Mouse (Mus musculus) forebrain, postnatal 0 days (tissue): Measurements from ENCODE around the gene Zbtb16. TPM values are rescaled to one million over a fixed set of nuclear protein-coding genes. Genes with fewer than 3 reads are reported as not detected.

ENCODE experiments used
- ATAC-seq: fragments of 200-750 bp; cut with Nextera tagmentation; 2 replicates; pipeline ENCODE4 v1.8.0; 2017; ENCODE audit warnings: mild to moderate bottlenecking, moderate library complexity
- DNase-seq: peaks from one replicate; pipeline ENCODE4 v3.0.0-alpha.2; 2015
- H3K27ac ChIP-seq: fragments of 300-500 bp; sonication (generic); 2 replicates; pipeline ENCODE4 v1.5.1; 2014; ENCODE audit warnings: low read depth, mild to moderate bottlenecking, antibody characterized with exemption, low read length, moderate library complexity, mixed read lengths
- H3K27me3 ChIP-seq: fragments of 300-500 bp; sonication (generic); 2 replicates; pipeline ENCODE4 v1.6.1; 2014; ENCODE audit warnings: mild to moderate bottlenecking, low read length, mixed read lengths; ENCODE audit not compliant: insufficient read depth
- H3K36me3 ChIP-seq: fragments of 300-500 bp; sonication (generic); 2 replicates; pipeline ENCODE4 v1.6.1; 2014; ENCODE audit warnings: mild to moderate bottlenecking, moderate library complexity; ENCODE audit not compliant: insufficient read depth
- H3K4me1 ChIP-seq: fragments of 300-500 bp; sonication (generic); 2 replicates; pipeline ENCODE4 v1.6.1; 2014; ENCODE audit warnings: antibody characterized with exemption; ENCODE audit not compliant: insufficient read depth
- H3K4me2 ChIP-seq: fragments of 300-500 bp; sonication (generic); 2 replicates; pipeline ENCODE4 v1.6.1; 2014; ENCODE audit warnings: low read depth, mild to moderate bottlenecking, moderate library complexity
- H3K4me3 ChIP-seq: fragments of 300-500 bp; sonication (generic); 2 replicates; pipeline ENCODE4 v1.5.1; 2014; ENCODE audit warnings: low read depth, low read length, mixed read lengths
- H3K9ac ChIP-seq: fragments of 300-500 bp; sonication (generic); 2 replicates; pipeline ENCODE4 v1.6.1; 2014; ENCODE audit warnings: mild to moderate bottlenecking
- H3K9me3 ChIP-seq: fragments of 300-500 bp; sonication (generic); 2 replicates; pipeline ENCODE4 v1.6.1; 2016; ENCODE audit warnings: low read length
- CTCF ChIP-seq: sonication (generic); IDR thresholded peaks from 2 replicates; pipeline ENCODE4 v1.5.1; 2016; ENCODE audit warnings: antibody characterized with exemption, control low read depth, low read depth
- WGBS: fragments of 180-500 bp; shearing (Covaris S2); extraction: QIAGEN DNeasy Blood & Tissue Kit; methylation state at CpG from one replicate; pipeline ENCODE4 v1.1.7; 2014; 5-methylcytosine and 5-hydroxymethylcytosine counted together
- polyA plus RNA-seq: library from polyadenylated mRNA; unstranded; fragments of >200 nt; fragmentation: Nextera tagmentation; extraction: Ambion mirVana; gene quantifications from 2 replicates; pipeline ENCODE4 v1.2.1, GENCODE M21; 2015
- total RNA-seq: library from RNA; depleted of rRNA; stranded (reverse); fragments of >200 nt; gene quantifications from 2 replicates; pipeline ENCODE4 v1.2.3, GENCODE M21; 2014

Gene Zbtb16
- total and polyA plus RNA-seq, 2 experiments from 2014 or later: 6.8 to 12.6 TPM

DNA sequence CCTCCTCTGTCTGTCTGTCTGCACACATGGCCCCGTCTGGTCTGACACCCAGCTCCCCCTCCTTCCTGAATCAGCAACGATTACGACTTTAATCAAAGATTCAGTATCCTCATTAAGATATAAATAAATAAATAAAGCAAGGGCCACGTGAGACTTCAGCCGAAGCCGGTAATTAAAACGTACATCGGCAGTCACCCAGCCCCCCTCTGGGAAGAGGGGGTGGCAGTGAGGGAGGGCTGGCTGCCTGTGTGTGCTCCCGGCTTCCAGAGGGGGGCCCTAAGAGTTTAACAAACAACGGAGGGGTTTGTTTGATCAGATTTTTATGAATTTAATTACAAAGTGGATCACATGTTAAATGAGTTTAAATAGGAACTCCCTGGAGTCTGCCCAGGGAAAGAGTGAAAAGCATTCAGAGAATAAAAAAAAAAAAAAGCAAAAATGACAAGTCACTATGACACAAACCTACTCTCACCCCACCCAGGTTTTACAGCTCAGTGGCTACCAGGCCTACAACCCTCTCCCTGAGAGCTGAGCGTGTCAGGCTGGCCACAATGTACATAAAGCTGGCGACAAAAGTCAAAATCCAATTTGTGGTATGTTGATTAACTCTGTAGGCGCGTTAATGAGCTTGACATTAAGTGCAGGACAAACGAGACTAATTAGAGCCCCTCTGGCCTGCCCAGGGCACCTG, 173.5 kb downstream of the Zbtb16 start:
- Histone ChIP-seq H3K4me1 (peaks cover 13% of the 10 kb centered on the region; the same call in 1 of the 2 replicates), H3K36me3 (no peaks in the 10 kb centered on the region), H3K4me2 (peak overlapping the region; percentile 27), H3K4me3 (no peak overlapping the region), H3K27ac (no peak overlapping the region), H3K9me3 (peaks cover 5% of the 10 kb centered on the region; the same call in 1 of the 2 replicates), H3K27me3 (no peaks in the 10 kb centered on the region), H3K9ac (no peak overlapping the region)
- TF ChIP-seq CTCF: peak; percentile 41
- DNase-seq: peak; percentile 64
- 4% methylated on average over 15 of the region's 15 CpGs for WGBS
- ATAC-seq: peak; percentile 76

DNA sequence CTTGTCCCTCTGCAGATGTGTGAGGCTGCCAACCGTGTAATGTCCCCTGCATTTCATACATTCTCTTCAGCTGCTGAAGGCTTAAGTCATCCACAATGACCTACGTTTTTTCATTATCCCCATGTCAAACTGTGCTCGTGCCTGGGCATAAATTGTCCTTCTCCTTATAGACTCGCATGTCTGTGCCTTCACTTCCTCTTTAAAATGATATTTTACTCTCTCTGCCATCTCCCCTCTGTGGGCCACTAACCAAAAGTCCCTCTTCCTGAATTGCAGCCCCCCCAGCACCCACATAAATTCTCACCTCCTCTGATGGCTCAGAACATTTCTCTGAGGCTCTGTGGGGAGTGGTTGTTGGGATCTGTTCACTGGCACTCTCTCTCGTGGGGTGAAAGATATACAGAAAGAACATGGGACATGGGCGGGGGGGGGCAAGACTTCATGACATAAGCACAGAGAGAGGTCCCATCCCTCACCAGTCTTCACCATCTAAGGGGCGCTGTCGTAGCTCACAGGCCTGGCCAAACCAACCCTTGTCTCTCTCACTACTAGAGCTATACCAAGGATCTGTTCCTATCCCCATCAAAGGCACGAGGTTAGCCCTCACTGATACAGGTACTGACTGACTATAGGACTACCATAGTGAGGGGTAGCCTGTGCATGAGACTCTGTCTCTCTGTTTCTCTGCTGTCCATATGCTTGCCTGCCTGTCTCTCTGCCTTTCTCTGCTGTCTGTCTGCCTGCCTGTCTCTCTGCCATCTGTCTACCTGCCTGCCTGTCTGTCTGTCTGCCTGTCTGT, 174.6 kb downstream of the Zbtb16 start:
- H3K9ac ChIP-seq: no peak overlapping the region
- TF ChIP-seq CTCF: no peak
- WGBS: 63% methylated on average over 9 of the region's 9 CpGs
- H3K4me2 ChIP-seq: no peak overlapping the region
- H3K4me3 ChIP-seq: no peak overlapping the region
- peaks cover 5% of the 10 kb centered on the region; the same call in 1 of the 2 replicates for H3K9me3 ChIP-seq
- no peaks in the 10 kb centered on the region for H3K36me3 ChIP-seq
- ATAC-seq (no peak), DNase-seq (no peak)
- no peaks in the 10 kb centered on the region for H3K27me3 ChIP-seq
- peaks cover 13% of the 10 kb centered on the region; the same call in 1 of the 2 replicates for H3K4me1 ChIP-seq
- no peak overlapping the region for H3K27ac ChIP-seq

DNA sequence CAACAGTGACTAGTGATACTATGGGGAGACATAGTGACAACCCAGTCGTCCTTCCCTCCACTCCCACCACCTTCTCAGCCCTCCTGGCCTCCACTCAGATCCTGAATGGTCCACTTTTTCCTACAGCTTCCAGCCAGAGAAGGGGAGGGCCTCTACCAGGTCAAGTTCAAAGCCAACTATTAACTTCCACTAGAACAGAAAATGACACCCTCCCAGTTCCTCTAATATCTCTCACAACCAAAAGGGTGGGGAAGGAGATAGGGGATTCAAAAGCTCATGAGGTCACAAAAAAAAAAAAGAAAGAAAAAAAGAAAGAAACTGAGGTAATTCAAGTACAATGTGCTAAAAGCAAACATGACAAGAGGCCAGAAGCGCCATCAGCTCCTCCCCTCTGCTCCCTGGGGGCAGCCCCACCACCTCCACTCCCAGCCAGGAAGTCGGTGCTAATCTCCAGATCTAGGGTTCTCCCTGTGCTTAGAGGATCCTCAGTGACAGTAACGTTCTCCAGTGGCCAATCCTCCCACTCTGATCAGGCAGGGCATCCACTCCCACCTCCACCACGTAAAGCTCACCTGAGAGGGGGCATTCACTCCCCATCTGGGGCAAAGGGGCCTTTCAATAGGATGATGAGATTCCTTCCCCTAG, 180.4 kb downstream of the Zbtb16 start:
- 45% methylated on average over 5 of the region's 5 CpGs for WGBS
- Histone ChIP-seq H3K4me3 (no peak overlapping the region), H3K9me3 (peaks cover 5% of the 10 kb centered on the region; the same call in 1 of the 2 replicates), H3K36me3 (no peaks in the 10 kb centered on the region), H3K4me1 (no peaks in the 10 kb centered on the region), H3K9ac (no peak overlapping the region), H3K4me2 (no peak overlapping the region), H3K27ac (no peak overlapping the region), H3K27me3 (no peaks in the 10 kb centered on the region; the same call in 1 of the 2 replicates)
- no peak for ATAC-seq
- TF ChIP-seq CTCF: no peak
- DNase-seq: no peak

DNA sequence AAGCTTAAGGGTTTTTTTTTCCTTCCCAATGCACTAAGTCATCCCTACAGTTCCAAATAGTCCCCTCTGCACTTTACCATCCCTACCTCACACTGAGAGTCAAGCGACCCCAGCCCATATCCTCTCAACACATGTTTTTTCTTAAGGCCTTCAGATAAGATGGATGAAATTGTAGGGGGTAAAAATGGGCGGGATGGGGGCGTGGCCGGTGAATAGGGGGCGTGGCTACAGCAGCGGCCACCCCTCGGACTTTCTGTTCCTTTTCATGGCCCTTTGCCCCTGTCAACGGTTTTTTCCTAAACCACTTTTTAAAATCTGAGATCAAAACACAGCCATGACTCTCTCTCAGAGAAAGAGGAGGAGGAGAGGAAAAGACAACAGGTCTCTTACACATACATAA, 181.3 kb downstream of the Zbtb16 start:
- no peak overlapping the region for H3K9ac ChIP-seq
- H3K4me3 ChIP-seq: no peak overlapping the region
- DNase-seq (no peak), ATAC-seq (no peak)
- H3K4me2 ChIP-seq: no peak overlapping the region
- no peaks in the 10 kb centered on the region; the same call in 1 of the 2 replicates for H3K27me3 ChIP-seq
- WGBS: 13% methylated on average over 8 of the region's 8 CpGs
- no peak overlapping the region for H3K27ac ChIP-seq
- no peak for TF ChIP-seq CTCF
- no peaks in the 10 kb centered on the region for H3K36me3 ChIP-seq
- H3K4me1 ChIP-seq: no peaks in the 10 kb centered on the region
- H3K9me3 ChIP-seq: peaks cover 5% of the 10 kb centered on the region; the same call in 1 of the 2 replicates

DNA sequence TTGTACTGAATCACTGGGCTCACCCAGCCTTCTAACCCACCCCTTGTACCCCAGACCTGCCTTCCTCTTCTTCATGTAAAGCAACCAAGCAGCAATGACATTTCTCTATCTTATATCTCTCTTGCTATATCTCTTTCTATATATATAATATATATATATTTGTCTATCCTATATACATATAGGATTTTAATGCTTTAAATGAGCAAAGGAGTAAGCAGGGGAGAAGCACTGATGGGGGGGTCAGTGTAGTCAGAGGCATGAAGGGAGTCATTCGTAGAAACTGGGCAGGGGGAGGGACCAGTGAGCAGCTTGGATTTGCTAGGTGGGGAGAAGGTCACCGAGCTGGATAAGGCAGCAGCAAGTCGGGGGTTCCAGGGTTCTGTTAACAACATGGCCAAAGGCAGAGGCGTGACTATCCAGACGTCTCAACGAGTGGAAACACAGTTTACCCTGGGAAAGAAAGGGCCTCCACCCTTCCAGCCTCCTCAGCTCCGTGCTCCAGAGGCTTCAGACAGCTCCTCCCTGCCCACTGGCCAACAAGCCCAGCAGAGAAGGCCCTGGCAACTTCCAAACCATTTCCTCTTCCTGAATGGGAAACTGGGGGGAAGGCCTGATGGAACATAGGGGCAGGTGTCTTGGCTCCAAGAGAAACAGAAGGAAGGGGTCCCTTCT, 182.5 kb downstream of the Zbtb16 start:
- no peak for TF ChIP-seq CTCF
- H3K9me3 ChIP-seq: no peaks in the 10 kb centered on the region
- WGBS: 61% methylated on average over 7 of the region's 7 CpGs
- no peak overlapping the region for H3K27ac ChIP-seq
- no peak overlapping the region for H3K4me3 ChIP-seq
- H3K4me2 ChIP-seq: no peak overlapping the region
- peaks cover 6% of the 10 kb centered on the region for H3K4me1 ChIP-seq
- no peak overlapping the region for H3K9ac ChIP-seq
- no peaks in the 10 kb centered on the region for H3K36me3 ChIP-seq
- H3K27me3 ChIP-seq: no peaks in the 10 kb centered on the region; the same call in 1 of the 2 replicates
- no peak for DNase-seq
- ATAC-seq: no peak

DNA sequence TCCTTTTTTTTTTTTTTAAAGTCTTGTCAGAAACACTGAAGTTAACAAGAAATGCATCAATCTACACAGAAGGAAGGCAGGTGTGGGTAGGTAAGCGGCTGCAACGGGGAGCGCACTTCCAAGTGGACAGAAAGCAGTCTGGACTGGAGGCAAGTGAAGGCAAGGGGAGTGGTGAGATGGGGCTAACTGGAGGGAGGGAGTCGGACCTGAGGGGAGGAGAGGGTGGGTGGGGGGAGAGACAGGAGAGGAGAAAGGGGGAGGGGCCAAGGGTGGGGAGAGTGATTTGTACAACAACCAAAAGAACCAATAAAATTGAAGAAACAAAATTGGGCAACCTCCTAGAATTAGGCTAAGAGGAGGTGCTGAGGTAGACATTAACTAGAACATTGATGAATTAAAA, 184.0 kb downstream of the Zbtb16 start:
- H3K4me1 ChIP-seq: peaks cover 10% of the 10 kb centered on the region
- no peak overlapping the region for H3K9ac ChIP-seq
- no peaks in the 10 kb centered on the region for H3K9me3 ChIP-seq
- peaks cover 4% of the 10 kb centered on the region; the same call in 1 of the 2 replicates for H3K27me3 ChIP-seq
- 41% methylated on average over 4 of the region's 4 CpGs for WGBS
- H3K27ac ChIP-seq: no peak overlapping the region
- no peak for TF ChIP-seq CTCF
- DNase-seq (no peak), ATAC-seq (no peak)
- no peak overlapping the region for H3K4me2 ChIP-seq
- H3K4me3 ChIP-seq: no peak overlapping the region
- no peaks in the 10 kb centered on the region for H3K36me3 ChIP-seq
